Mouse (Mus musculus): ENCODE data around the gene Ssx2ip. TPM values are rescaled to one million over a fixed set of nuclear protein-coding genes. Genes with fewer than 3 reads are reported as not detected.

Ssx2ip gene
- polyA plus RNA-seq (2014; fragmentation: Nextera tagmentation; extraction: Ambion mirVana): 31.0 and 33.5 TPM in 2 replicates

DNA sequence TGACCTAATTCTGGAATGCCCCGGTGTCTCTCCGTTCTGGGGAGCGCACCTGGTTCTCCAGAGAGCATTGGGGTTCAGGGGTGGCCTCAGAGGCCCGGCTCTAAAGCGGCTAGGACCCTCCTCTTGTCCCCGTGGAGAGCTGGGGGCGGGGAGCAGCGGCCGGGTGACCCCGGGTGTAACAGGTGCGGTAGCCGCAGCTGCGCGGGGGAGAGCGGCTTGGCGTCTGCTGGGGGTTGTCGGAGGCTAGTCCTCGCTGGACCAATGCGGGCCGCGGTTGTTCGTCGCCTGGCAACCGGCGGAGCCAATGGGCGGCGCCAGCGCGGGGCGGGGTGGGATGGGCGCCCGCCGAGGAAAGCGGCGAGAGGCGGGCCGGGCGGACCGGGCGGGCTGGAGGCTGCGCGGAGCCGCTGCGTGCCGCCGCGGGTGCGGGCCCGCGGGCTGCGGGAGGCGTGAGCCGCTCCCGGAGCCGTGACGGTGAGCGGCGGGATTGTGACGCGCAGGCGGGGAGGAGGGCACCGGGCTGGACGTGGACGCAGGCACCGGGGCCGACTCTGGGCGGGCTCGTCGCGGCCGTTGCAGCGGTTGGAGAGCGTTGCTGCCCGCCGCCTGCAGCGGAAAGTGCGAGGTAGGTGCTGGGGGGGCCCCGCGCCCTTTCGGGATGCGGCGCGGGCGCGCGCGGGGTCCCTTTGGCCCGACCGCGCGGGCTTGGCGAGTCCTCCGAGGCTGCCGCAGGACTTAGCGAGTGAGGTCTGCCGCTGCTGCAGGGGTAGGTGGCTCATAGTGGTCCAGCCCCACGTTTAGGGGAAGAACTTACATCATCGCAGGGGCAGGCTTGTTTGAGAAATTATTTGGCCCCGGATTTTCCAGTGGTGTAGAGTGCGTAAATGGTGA lies at the start of gene Ssx2ip:
Ssx2ip (plus strand) TSS at position 332 of the 891 bp plus-strand sequence.
- under 1% methylated on average over 86 of the region's 100 CpGs for WGBS
- H3K9ac ChIP-seq (ENCODE audit: low read length): peak within 1 kb of the TSS; percentile 94
- peak within 1 kb of the TSS; percentile 69 for H3K27ac ChIP-seq (ENCODE audit: low read depth, low read length)
- DNase-seq (ENCODE audit: low spot score, missing footprints) (peak; percentile 100), ATAC-seq (ENCODE audit: low FRiP score) (peak; percentile 99)
- H3K27me3 ChIP-seq (ENCODE audit: control insufficient read depth, insufficient read depth, low read length): no peaks in the 10 kb centered on the region
- no peaks in the 10 kb centered on the region; the same call in 1 of the 2 replicates for H3K9me3 ChIP-seq (ENCODE audit: control insufficient read depth, low read length)
- no peaks in the 10 kb centered on the region for H3K36me3 ChIP-seq (ENCODE audit: control insufficient read depth, insufficient read depth, low read length)
- H3K4me2 ChIP-seq: peak within 1 kb of the TSS; percentile 90
- peaks cover 23% of the 10 kb centered on the region for H3K4me1 ChIP-seq (ENCODE audit: control insufficient read depth, insufficient read depth, low read length)
- peak within 1 kb of the TSS; percentile 99 for H3K4me3 ChIP-seq (ENCODE audit: low read depth, low read length)

DNA sequence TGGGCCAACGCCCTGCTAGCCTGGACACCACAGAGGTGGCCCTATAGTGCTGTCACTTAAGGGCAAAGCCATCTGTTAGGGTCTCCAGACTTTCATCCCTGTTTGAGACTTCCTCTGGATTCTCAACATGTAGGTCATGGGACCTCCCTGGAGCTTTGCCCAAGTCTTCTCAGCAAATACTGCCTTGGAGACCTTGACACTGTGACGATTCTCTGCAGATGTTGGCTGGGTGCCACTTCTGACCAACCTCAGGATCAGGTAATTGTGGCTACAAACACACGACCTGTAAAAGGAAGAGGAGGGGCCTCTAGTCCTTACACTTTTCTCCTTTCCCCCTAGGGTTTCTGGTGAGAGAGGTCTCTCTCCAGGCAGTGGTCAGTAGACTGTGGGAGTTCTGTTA lies 49.3 kb upstream of the Ssx2ip start:
- no peak overlapping the region for H3K27ac ChIP-seq (ENCODE audit: low read depth, low read length)
- no peaks in the 10 kb centered on the region for H3K4me1 ChIP-seq (ENCODE audit: control insufficient read depth, insufficient read depth, low read length)
- ATAC-seq (ENCODE audit: low FRiP score) (no peak), DNase-seq (ENCODE audit: low spot score, missing footprints) (peak; percentile 49)
- H3K9ac ChIP-seq (ENCODE audit: low read length): no peak overlapping the region
- 94% methylated on average over 3 of the region's 3 CpGs for WGBS
- H3K9me3 ChIP-seq (ENCODE audit: control insufficient read depth, low read length): no peaks in the 10 kb centered on the region
- H3K27me3 ChIP-seq (ENCODE audit: control insufficient read depth, insufficient read depth, low read length): no peaks in the 10 kb centered on the region
- no peak overlapping the region for H3K4me2 ChIP-seq
- H3K4me3 ChIP-seq (ENCODE audit: low read depth, low read length): no peak overlapping the region
- no peaks in the 10 kb centered on the region for H3K36me3 ChIP-seq (ENCODE audit: control insufficient read depth, insufficient read depth, low read length)

DNA sequence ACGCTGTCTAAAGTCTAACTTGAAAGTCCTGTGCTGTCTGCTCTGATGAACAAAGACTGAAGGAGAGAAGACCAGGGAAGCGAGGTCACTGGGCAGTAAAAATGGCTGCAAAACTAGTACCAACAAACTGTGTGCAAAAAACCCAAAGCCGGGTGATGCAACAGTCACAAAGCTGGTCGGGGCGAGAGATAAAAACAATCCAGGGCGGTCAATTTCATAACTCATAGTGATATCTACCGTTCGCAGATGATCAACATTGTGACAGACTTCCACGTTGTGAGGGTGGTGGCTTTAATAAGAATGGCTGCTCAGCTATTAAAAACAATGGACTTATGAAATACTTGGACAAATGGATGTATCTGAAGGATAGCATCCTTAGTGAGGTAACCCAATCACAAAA lies 39.0 kb upstream of the Ssx2ip start:
- H3K4me3 ChIP-seq (ENCODE audit: low read depth, low read length): no peak overlapping the region
- no peaks in the 10 kb centered on the region for H3K36me3 ChIP-seq (ENCODE audit: control insufficient read depth, insufficient read depth, low read length)
- DNase-seq (ENCODE audit: low spot score, missing footprints) (no peak), ATAC-seq (ENCODE audit: low FRiP score) (no peak)
- H3K9me3 ChIP-seq (ENCODE audit: control insufficient read depth, low read length): no peaks in the 10 kb centered on the region
- 91% methylated on average over 9 of the region's 9 CpGs for WGBS
- H3K27ac ChIP-seq (ENCODE audit: low read depth, low read length): no peak overlapping the region
- H3K4me2 ChIP-seq: no peak overlapping the region
- no peak overlapping the region for H3K9ac ChIP-seq (ENCODE audit: low read length)
- no peaks in the 10 kb centered on the region for H3K4me1 ChIP-seq (ENCODE audit: control insufficient read depth, insufficient read depth, low read length)
- H3K27me3 ChIP-seq (ENCODE audit: control insufficient read depth, insufficient read depth, low read length): no peaks in the 10 kb centered on the region; the same call in 1 of the 2 replicates

DNA sequence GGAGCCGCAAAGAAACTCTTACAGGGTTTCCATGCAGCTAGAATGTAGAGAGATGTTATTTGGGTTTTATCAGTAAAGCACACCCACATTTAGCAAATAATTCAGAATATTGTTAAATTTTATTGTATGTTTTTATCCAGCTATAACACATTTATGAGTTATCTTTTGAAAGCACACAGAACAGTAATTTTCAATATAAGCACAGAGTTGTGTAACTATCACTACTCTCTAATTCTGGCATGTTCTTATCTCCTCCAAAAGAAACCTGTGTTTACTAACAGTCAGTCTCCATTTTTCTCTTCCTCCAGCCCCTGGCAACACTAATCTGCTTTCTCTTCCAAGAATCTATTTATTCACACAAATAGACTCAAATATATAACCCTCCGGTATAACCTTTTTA lies 37.4 kb upstream of the Ssx2ip start:
- Histone ChIP-seq H3K9ac (ENCODE audit: low read length) (no peak overlapping the region), H3K27ac (ENCODE audit: low read depth, low read length) (no peak overlapping the region), H3K4me2 (no peak overlapping the region), H3K27me3 (ENCODE audit: control insufficient read depth, insufficient read depth, low read length) (no peaks in the 10 kb centered on the region; the same call in 1 of the 2 replicates), H3K4me1 (ENCODE audit: control insufficient read depth, insufficient read depth, low read length) (no peaks in the 10 kb centered on the region), H3K4me3 (ENCODE audit: low read depth, low read length) (no peak overlapping the region), H3K9me3 (ENCODE audit: control insufficient read depth, low read length) (no peaks in the 10 kb centered on the region), H3K36me3 (ENCODE audit: control insufficient read depth, insufficient read depth, low read length) (no peaks in the 10 kb centered on the region)
- 95% methylated on average over 2 of the region's 2 CpGs for WGBS
- DNase-seq (ENCODE audit: low spot score, missing footprints) (no peak), ATAC-seq (ENCODE audit: low FRiP score) (no peak)

DNA sequence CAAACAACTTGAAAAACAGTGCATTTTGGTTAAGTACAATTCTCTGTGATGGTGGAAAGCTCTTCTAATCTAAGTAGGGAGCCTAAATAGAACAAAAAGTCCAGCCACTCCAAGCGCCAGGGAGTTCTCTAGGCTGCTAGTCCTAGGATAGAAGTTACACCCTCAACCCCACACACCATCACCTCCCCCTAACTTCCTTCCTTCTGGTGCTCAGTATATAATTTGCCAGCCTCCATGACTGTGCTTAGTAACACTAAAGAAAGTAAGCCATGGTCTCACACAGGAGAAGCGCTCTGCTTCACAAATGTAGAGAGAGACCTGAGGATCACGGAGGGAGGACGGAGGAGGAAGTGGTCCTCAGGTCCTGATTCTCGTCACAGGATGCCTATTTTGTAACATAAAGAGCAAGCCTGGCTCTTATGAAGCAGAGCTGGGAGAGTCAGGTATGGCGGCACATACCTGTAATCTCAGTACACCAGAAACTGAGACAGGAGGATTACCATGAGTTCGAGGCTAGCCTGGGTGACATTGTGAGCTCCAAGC lies 33.8 kb upstream of the Ssx2ip start:
- Histone ChIP-seq H3K4me3 (ENCODE audit: low read depth, low read length) (no peak overlapping the region), H3K9ac (ENCODE audit: low read length) (no peak overlapping the region), H3K27me3 (ENCODE audit: control insufficient read depth, insufficient read depth, low read length) (no peaks in the 10 kb centered on the region; the same call in 1 of the 2 replicates), H3K9me3 (ENCODE audit: control insufficient read depth, low read length) (no peaks in the 10 kb centered on the region), H3K4me2 (no peak overlapping the region), H3K27ac (ENCODE audit: low read depth, low read length) (no peak overlapping the region), H3K4me1 (ENCODE audit: control insufficient read depth, insufficient read depth, low read length) (peaks cover 5% of the 10 kb centered on the region; the same call in 1 of the 2 replicates), H3K36me3 (ENCODE audit: control insufficient read depth, insufficient read depth, low read length) (no peaks in the 10 kb centered on the region)
- DNase-seq (ENCODE audit: low spot score, missing footprints) (no peak), ATAC-seq (ENCODE audit: low FRiP score) (no peak)
- WGBS: 92% methylated on average over 7 of the region's 7 CpGs

DNA sequence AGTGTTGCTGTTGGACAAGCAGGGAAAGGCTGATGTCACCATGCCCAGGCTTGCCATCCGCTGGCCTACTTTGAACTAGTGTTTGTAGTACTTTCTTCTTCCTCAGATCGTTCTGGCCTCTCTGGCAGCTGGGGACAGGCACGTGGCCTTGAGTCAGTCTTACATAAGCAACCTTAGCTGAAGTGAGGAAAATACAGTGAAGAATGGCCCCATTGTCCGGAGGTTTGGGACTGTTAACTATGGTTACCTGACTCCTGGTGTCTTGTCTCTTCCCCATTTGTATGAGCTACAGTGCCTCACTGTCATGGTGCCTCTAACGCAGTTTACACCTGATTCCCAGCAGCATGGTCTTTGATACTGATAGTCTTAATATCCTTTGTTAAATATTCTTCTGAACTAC lies 33.2 kb upstream of the Ssx2ip start:
- Histone ChIP-seq H3K27me3 (ENCODE audit: control insufficient read depth, insufficient read depth, low read length) (no peaks in the 10 kb centered on the region; the same call in 1 of the 2 replicates), H3K9ac (ENCODE audit: low read length) (no peak overlapping the region), H3K36me3 (ENCODE audit: control insufficient read depth, insufficient read depth, low read length) (no peaks in the 10 kb centered on the region), H3K9me3 (ENCODE audit: control insufficient read depth, low read length) (no peaks in the 10 kb centered on the region), H3K27ac (ENCODE audit: low read depth, low read length) (no peak overlapping the region), H3K4me2 (no peak overlapping the region), H3K4me3 (ENCODE audit: low read depth, low read length) (no peak overlapping the region), H3K4me1 (ENCODE audit: control insufficient read depth, insufficient read depth, low read length) (peaks cover 5% of the 10 kb centered on the region)
- DNase-seq (ENCODE audit: low spot score, missing footprints) (no peak), ATAC-seq (ENCODE audit: low FRiP score) (no peak)
- WGBS: 82% methylated on average over 5 of the region's 5 CpGs

DNA sequence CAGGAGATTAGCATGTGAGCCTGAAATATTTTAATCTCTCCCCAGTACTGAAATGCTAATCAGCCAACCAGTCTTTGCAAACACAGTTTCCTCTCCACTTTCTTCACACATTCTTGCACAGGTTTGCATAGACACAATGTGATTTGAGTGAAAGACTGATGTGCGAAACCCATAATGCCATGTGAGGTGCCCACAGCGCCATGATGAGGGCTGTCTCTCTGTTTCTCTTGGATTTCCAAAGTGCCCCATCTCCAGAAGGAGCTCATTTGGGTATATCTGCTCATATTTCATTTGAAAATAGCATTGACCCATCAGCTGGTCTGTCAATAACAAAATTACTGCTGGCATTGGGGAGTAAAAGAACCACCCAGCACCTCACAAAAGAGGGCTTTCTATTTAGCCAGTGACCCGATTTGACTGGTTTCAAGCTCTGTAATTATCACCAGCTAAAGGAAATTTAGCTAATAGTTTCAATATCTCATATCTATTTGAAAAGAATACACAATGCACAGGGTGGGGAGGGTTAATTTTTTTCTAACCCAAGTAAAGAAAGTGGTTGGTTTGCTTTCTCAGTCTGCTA lies 29.8 kb upstream of the Ssx2ip start:
- ATAC-seq (ENCODE audit: low FRiP score) (no peak), DNase-seq (ENCODE audit: low spot score, missing footprints) (no peak)
- peaks cover 5% of the 10 kb centered on the region for H3K4me1 ChIP-seq (ENCODE audit: control insufficient read depth, insufficient read depth, low read length)
- H3K27ac ChIP-seq (ENCODE audit: low read depth, low read length): no peak overlapping the region
- H3K4me3 ChIP-seq (ENCODE audit: low read depth, low read length): no peak overlapping the region
- H3K4me2 ChIP-seq: no peak overlapping the region
- 80% methylated on average over 3 of the region's 3 CpGs for WGBS
- H3K9me3 ChIP-seq (ENCODE audit: control insufficient read depth, low read length): no peaks in the 10 kb centered on the region
- peaks cover 5% of the 10 kb centered on the region; the same call in 1 of the 2 replicates for H3K27me3 ChIP-seq (ENCODE audit: control insufficient read depth, insufficient read depth, low read length)
- no peaks in the 10 kb centered on the region for H3K36me3 ChIP-seq (ENCODE audit: control insufficient read depth, insufficient read depth, low read length)
- H3K9ac ChIP-seq (ENCODE audit: low read length): no peak overlapping the region

DNA sequence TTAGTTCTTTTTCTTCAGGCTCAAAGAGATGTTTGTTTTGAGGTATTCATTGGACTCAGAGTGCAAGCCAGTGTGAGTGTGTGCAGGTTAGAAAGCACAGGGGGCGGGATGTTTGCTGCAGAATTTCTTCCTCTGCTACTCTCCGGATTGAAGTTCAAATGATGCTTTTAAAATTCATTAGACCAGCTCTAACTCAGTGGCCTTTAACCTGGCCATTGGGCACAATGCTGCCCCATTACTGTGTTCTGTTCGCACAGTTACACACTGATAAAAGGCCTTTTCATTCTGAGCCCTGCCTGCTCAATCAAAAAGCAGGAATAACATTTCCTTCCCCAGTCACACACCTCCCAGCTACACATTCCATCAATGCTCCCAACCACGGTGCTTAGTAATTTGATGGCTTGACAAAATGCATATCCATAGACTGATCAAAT lies 29.2 kb upstream of the Ssx2ip start:
- WGBS: 35% methylated on average over 4 of the region's 4 CpGs
- H3K27me3 ChIP-seq (ENCODE audit: control insufficient read depth, insufficient read depth, low read length): peaks cover 5% of the 10 kb centered on the region; the same call in 1 of the 2 replicates
- peaks cover 8% of the 10 kb centered on the region for H3K4me1 ChIP-seq (ENCODE audit: control insufficient read depth, insufficient read depth, low read length)
- H3K9me3 ChIP-seq (ENCODE audit: control insufficient read depth, low read length): no peaks in the 10 kb centered on the region
- H3K4me2 ChIP-seq: no peak overlapping the region
- no peaks in the 10 kb centered on the region for H3K36me3 ChIP-seq (ENCODE audit: control insufficient read depth, insufficient read depth, low read length)
- H3K9ac ChIP-seq (ENCODE audit: low read length): no peak overlapping the region
- DNase-seq (ENCODE audit: low spot score, missing footprints) (no peak), ATAC-seq (ENCODE audit: low FRiP score) (peak; percentile 63)
- no peak overlapping the region for H3K4me3 ChIP-seq (ENCODE audit: low read depth, low read length)
- H3K27ac ChIP-seq (ENCODE audit: low read depth, low read length): no peak overlapping the region
